Mouse (Mus musculus) myocyte (in vitro differentiated cells): ENCODE data around the gene G6pc.

Source experiments
- CEBPB ChIP-seq: IDR thresholded peaks from 2 replicates; pipeline ENCODE4 v1.6.1; 2011; ENCODE audit warnings: mild to moderate bottlenecking, moderate library complexity; ENCODE audit not compliant: poor library complexity, insufficient read depth, severe bottlenecking
- E2F4 ChIP-seq: IDR thresholded peaks from one replicate; pipeline ENCODE4 v1.6.1; 2011; ENCODE audit warnings: mild to moderate bottlenecking, control low read depth, moderate library complexity; ENCODE audit not compliant: insufficient read depth
- MAX ChIP-seq: IDR thresholded peaks from one replicate; pipeline ENCODE4 v1.6.1; 2011; ENCODE audit warnings: low read depth, mild to moderate bottlenecking, control low read depth
- MYOD1 ChIP-seq, 3 experiments: IDR thresholded peaks; one replicate each; pipeline ENCODE4 v1.6.1; 2011; ENCODE audit warnings: control low read depth in 2 of 3, low read depth in 2 of 3, mild to moderate bottlenecking in 2 of 3, moderate library complexity in 1 of 3; ENCODE audit not compliant: insufficient read length in 2 of 3, control insufficient read depth in 1 of 3
- MYOG ChIP-seq, 3 experiments: IDR thresholded peaks; one replicate each; pipeline ENCODE4 v1.6.1; 2011; ENCODE audit warnings: control low read depth in 2 of 3, low read depth in 2 of 3, mild to moderate bottlenecking in 2 of 3; ENCODE audit not compliant: insufficient read length in 2 of 3, control insufficient read depth in 1 of 3, insufficient read depth in 1 of 3
- POLR2A ChIP-seq: IDR thresholded peaks from one replicate; pipeline ENCODE4 v1.6.1; 2011; ENCODE audit warnings: low read depth, mild to moderate bottlenecking, control low read depth, moderate library complexity; ENCODE audit not compliant: insufficient read length
- POLR2AphosphoS2 ChIP-seq: IDR thresholded peaks from one replicate; pipeline ENCODE4 v1.6.1; 2011; ENCODE audit warnings: low read depth, control low read depth; ENCODE audit not compliant: insufficient read length
- REST ChIP-seq: IDR thresholded peaks from one replicate; pipeline ENCODE4 v1.6.1; 2011; ENCODE audit warnings: mild to moderate bottlenecking, control low read depth, moderate library complexity; ENCODE audit not compliant: insufficient read depth, insufficient read length
- TCF12 ChIP-seq: IDR thresholded peaks from one replicate; pipeline ENCODE4 v1.6.1; 2011; ENCODE audit warnings: mild to moderate bottlenecking, control low read depth; ENCODE audit not compliant: poor library complexity, insufficient read depth, severe bottlenecking
- TCF3 ChIP-seq: IDR thresholded peaks from one replicate; pipeline ENCODE4 v1.6.1; 2011; ENCODE audit warnings: low read depth, control low read depth; ENCODE audit not compliant: insufficient read length
- USF1 ChIP-seq: IDR thresholded peaks from one replicate; pipeline ENCODE4 v1.6.1; 2011; ENCODE audit warnings: low read depth, mild to moderate bottlenecking, control low read depth, moderate library complexity

DNA sequence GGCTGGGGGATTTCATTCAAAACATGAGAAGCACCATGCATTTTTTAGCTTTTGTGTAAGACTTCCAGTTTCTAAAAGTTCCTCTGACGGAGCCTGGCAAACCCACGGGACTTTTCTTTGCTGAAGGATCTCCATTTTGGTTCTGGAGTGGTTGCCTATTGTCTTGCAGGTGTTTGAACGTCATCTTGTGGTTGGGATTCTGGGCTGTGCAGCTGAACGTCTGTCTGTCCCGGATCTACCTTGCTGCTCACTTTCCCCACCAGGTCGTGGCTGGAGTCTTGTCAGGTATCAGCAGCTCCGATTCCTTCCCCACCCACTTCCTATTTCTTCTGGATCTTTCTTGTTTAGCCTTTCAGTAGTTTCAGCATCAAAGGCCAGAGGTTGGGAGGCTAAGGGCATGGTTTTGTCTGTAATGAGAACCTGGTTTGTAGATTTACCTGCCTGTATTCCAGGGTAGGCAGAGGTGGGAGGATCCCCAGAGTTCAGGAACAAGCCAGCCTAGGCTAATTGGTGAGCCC lies 7.1 kb downstream of the G6pc start:
- TF ChIP-seq MAX (no peak), MYOG (IDR thresholded peaks at IDR 0.05; ENCODE audit: control insufficient read depth in 1 of 3, insufficient read depth in 1 of 3, insufficient read length in 2 of 3, low read depth in 2 of 3) (no peak), MYOD1 (IDR thresholded peaks at IDR 0.05; ENCODE audit: control insufficient read depth in 1 of 3, insufficient read length in 2 of 3, low read depth in 2 of 3) (no peak), USF1 (no peak), POLR2A (no peak), TCF3 (no peak), E2F4 (no peak), CEBPB (no peak), TCF12 (no peak), POLR2AphosphoS2 (no peak), REST (no peak)
